Mouse (Mus musculus) midbrain, embryonic 11.5 days (tissue): ENCODE measurements at regions not wholly inside any gene's neighbourhood (a gene's known extent, or its start where the extent isn't known, plus 50 kb on each side); places are given as distances from the start of the nearest gene placed in this dataset.

ENCODE experiments used
- ATAC-seq: fragments of 200-750 bp; cut with Nextera tagmentation; 2 replicates; pipeline ENCODE4 v1.8.0; 2017; ENCODE audit warnings: moderate TSS enrichment, moderate library complexity; ENCODE audit not compliant: low FRiP score
- DNase-seq: peaks from one replicate; pipeline ENCODE4 v3.0.0; 2015; ENCODE audit warnings: low spot score; ENCODE audit errors: missing footprints
- H3K27ac ChIP-seq: fragments of 300-500 bp; sonication (generic); 2 replicates; pipeline ENCODE4 v1.5.1; 2014; ENCODE audit warnings: low read depth, low read length
- H3K27me3 ChIP-seq: fragments of 300-500 bp; sonication (generic); 2 replicates; pipeline ENCODE4 v1.6.1; 2014; ENCODE audit warnings: mild to moderate bottlenecking, low read length, moderate library complexity, mixed read lengths; ENCODE audit not compliant: control insufficient read depth, insufficient read depth
- H3K36me3 ChIP-seq: fragments of 300-500 bp; sonication (generic); 2 replicates; pipeline ENCODE4 v1.6.1; 2014; ENCODE audit warnings: mild to moderate bottlenecking, low read length, moderate library complexity, mixed read lengths; ENCODE audit not compliant: control insufficient read depth, insufficient read depth
- H3K4me1 ChIP-seq: fragments of 300-500 bp; sonication (generic); 2 replicates; pipeline ENCODE4 v1.6.1; 2014; ENCODE audit warnings: low read length; ENCODE audit not compliant: control insufficient read depth, insufficient read depth
- H3K4me2 ChIP-seq: fragments of 300-500 bp; sonication (generic); 2 replicates; pipeline ENCODE4 v1.6.1; 2014; ENCODE audit warnings: mild to moderate bottlenecking, moderate library complexity
- H3K4me3 ChIP-seq: fragments of 300-500 bp; sonication (generic); 2 replicates; pipeline ENCODE4 v1.5.1; 2014; ENCODE audit warnings: low read depth, low read length
- H3K9ac ChIP-seq: fragments of 300-500 bp; sonication (generic); 2 replicates; pipeline ENCODE4 v1.6.1; 2014; ENCODE audit warnings: low read length
- H3K9me3 ChIP-seq: fragments of 300-500 bp; sonication (generic); 2 replicates; pipeline ENCODE4 v1.6.1; 2016; ENCODE audit warnings: low read length; ENCODE audit not compliant: control insufficient read depth
- WGBS: fragments of 180-500 bp; shearing (Covaris S2); extraction: QIAGEN DNeasy Blood & Tissue Kit; methylation state at CpG from one replicate; pipeline ENCODE4 v1.1.7; 2014; 5-methylcytosine and 5-hydroxymethylcytosine counted together

DNA sequence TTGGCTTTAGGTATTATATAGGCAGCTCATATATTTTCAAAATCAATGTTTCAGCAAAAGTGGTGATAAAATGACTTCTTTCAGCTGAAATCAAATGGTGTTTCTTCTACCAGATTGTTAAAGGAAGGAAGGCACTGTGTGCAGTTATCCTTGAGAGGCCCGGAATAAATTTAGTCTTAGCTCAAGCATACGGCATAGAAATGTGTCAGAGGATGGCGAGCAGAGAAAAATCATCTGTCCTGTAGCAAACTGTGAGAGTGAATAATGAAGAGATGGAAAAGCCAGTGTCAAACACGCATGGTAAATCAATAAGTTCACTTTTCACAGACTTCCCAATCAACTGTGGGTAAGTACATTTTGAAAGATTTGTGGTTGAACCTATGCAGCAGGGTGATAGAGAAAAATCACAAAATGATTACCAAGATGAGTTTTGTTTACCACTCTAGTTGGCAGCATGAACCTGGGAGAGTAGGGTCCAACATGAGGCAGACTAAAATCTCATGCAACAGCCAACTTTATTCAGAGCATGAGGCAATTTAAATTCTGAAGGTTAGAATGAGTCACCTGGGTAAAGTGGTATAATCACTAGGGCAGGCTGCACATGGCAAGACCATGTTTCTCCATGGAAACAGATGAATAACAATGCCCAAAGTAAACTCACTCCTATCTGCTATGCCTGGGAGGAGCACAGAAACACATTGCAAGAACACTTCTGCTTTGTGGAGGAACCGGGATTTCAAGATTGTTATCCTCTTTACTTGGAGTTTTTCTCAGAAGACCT, 55.7 kb downstream of the AI429214 start:
- Histone ChIP-seq H3K36me3 (no peaks in the 10 kb centered on the region), H3K4me2 (no peak overlapping the region), H3K27ac (no peak overlapping the region), H3K9me3 (no peaks in the 10 kb centered on the region), H3K27me3 (no peaks in the 10 kb centered on the region), H3K4me1 (no peaks in the 10 kb centered on the region), H3K9ac (no peak overlapping the region), H3K4me3 (no peak overlapping the region)
- ATAC-seq (no peak), DNase-seq (no peak)
- 92% methylated on average over 5 of the region's 5 CpGs for WGBS

DNA sequence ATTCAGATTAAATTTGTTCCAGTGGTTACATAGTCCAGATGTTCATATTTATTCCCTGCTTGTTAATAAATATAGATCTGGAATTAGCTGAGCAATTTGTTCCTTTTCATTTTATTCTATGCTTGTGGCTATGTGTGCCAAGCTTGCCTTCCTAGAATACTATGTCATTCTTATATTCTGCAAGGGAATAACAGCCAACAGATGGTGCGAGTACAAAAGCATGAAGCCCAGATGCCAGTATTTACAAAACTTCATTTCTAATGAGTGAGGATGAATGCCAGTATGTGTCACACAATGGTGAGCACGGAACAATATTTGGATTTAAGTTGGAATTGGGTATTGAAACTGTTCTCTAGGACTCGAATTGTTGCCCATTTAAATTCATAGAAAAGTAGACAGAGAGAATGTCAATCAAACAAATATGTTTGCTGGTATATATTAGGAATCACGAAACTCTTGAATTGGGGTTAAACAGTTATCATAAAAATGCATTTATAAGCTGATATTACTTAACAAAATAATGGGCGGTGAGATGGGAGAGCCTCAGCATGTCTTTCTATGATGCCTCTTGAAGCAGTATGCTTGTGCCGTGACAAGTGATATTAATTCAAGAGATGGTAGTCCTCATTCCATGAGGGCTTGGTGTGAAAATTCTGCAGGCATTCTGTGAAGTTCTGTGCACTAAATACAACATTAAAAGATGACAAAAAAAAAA, 56.7 kb downstream of the AI429214 start:
- H3K4me1 ChIP-seq = no peaks in the 10 kb centered on the region
- no peak for ATAC-seq
- whole genome bisulfite sequencing = 81% methylated on average over 6 of the region's 6 CpGs

DNA sequence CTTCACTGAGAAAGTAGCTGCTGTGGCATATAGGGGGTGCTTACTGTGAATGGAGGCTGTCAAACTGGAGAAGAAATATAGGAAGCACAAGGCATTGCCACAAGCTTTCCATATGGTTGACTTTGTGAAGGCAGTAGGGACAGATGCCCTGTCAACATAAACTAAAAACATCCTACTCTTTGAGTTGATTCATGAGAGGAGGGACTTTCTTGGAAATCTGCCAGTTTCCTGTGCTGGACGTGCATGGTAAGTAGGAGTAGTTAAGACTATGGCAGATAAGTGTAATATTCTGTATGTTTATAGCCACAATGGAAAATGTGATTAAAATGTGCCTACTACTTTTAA, 57.3 kb downstream of the AI429214 start:
- no peaks in the 10 kb centered on the region for H3K36me3 ChIP-seq
- DNase-seq = no peak
- 85% methylated on average over 1 of the region's 1 CpGs for WGBS
- no peak overlapping the region for H3K27ac ChIP-seq
- no peaks in the 10 kb centered on the region for H3K27me3 ChIP-seq
- no peaks in the 10 kb centered on the region for H3K4me1 ChIP-seq
- ATAC-seq = no peak
- no peaks in the 10 kb centered on the region for H3K9me3 ChIP-seq
- no peak overlapping the region for H3K4me2 ChIP-seq
- H3K4me3 ChIP-seq = no peak overlapping the region
- no peak overlapping the region for H3K9ac ChIP-seq

More for the DNA sequence above, 56.7 kb downstream of the AI429214 start:
- Histone ChIP-seq H3K9me3 (no peaks in the 10 kb centered on the region), H3K9ac (no peak overlapping the region), H3K27me3 (no peaks in the 10 kb centered on the region), H3K4me3 (no peak overlapping the region), H3K27ac (no peak overlapping the region), H3K36me3 (no peaks in the 10 kb centered on the region), H3K4me2 (no peak overlapping the region)
- no peak for DNase-seq

DNA sequence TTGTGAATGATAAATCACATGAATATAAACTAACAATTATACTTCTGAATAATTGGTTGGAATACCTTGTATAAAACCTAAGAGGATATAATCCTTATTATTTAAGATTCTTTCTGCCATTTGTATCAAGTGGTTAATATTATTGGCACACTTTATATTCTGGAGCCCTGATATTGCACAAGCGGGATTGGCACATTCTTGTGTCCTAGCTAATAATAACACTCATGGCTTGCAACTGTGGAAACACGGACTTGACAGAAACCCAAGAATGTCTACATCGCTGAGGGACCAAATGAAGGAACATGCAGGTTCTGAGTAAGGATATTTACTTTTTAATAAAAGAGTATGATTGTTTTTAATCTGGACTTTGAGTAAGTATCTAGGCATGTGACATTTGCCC, 63.0 kb downstream of the AI429214 start:
- Histone ChIP-seq H3K9ac (no peak overlapping the region), H3K4me2 (no peak overlapping the region), H3K27me3 (no peaks in the 10 kb centered on the region), H3K4me3 (no peak overlapping the region), H3K4me1 (no peaks in the 10 kb centered on the region), H3K9me3 (no peaks in the 10 kb centered on the region), H3K36me3 (no peaks in the 10 kb centered on the region), H3K27ac (no peak overlapping the region)
- ATAC-seq (no peak), DNase-seq (no peak)
- 79% methylated on average over 3 of the region's 3 CpGs for WGBS

DNA sequence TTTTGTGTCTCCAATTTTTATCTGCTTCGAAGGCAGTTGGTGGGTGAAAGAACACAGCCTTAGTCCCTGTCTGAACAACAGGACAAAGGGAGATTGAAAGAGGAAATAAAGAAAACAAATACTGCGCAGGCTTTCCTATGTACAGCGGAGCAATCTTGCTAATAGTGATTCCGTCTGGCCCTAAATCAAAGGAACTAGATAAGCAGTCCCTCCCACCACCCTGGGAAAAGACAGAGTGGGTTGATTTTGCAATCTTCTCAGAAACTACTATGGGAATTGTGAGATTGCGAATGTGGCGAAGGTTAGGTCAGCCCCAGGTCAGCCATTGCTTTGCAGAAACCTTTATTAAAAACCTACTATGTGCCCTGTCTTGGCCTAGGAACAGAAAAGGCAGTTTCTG, 65.0 kb downstream of the AI429214 start:
- no peaks in the 10 kb centered on the region for H3K27me3 ChIP-seq
- H3K9ac ChIP-seq = no peak overlapping the region
- H3K4me1 ChIP-seq = no peaks in the 10 kb centered on the region
- 83% methylated on average over 6 of the region's 6 CpGs for WGBS
- no peaks in the 10 kb centered on the region for H3K36me3 ChIP-seq
- H3K4me2 ChIP-seq = no peak overlapping the region
- H3K9me3 ChIP-seq = no peaks in the 10 kb centered on the region
- DNase-seq (no peak), ATAC-seq (no peak)
- H3K27ac ChIP-seq = no peak overlapping the region
- no peak overlapping the region for H3K4me3 ChIP-seq

DNA sequence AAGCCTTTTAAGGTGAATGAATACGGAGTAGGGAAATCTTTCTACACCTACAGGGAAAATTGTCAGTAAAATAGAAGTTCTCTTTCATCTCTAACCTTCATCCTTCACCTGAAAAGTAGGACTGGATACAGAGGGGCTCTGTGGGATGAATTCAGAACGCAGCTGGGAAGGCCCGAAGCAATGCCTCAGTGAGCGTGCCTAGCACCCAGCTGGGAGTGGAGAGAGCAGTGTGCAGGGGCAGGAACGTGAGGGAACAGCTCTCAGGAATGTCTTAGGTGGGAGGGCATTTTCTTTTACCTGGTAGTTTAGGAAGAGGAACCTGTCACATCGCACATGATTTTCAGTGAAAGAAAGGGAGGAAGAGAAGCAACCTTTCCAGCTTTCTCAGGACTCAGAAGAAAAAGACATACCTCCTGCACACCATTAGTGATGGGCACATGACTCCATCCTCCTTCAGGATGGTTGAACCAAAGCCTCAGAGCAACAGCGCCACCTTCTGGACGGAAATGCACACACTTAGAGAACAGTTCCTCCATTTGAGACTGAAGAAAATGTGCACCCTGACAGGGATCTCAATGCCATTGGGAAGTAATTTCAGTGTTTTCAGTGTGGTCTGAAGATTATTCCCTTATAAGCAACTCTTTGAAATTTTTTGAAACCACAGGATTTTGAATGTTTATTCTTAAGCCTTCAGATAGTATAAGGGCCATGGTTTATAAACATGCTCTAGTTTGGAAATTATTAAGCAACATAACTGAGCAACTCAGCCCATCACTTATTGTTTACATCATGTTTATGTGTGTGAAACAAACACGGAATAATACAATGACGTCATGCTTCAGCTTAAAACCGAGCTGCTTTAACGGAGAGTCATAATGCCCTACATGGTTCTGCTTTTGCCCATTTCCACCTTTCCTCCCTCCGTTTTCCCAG, 68.9 kb downstream of the AI429214 start:
- no peaks in the 10 kb centered on the region for H3K27me3 ChIP-seq
- DNase-seq = peak; percentile 97
- no peak overlapping the region for H3K9ac ChIP-seq
- WGBS = 26% methylated on average over 13 of the region's 13 CpGs
- no peak overlapping the region for H3K4me2 ChIP-seq
- H3K4me3 ChIP-seq = no peak overlapping the region
- no peaks in the 10 kb centered on the region for H3K36me3 ChIP-seq
- no peak overlapping the region for H3K27ac ChIP-seq
- ATAC-seq = peak; percentile 84
- no peaks in the 10 kb centered on the region for H3K9me3 ChIP-seq
- no peaks in the 10 kb centered on the region for H3K4me1 ChIP-seq

DNA sequence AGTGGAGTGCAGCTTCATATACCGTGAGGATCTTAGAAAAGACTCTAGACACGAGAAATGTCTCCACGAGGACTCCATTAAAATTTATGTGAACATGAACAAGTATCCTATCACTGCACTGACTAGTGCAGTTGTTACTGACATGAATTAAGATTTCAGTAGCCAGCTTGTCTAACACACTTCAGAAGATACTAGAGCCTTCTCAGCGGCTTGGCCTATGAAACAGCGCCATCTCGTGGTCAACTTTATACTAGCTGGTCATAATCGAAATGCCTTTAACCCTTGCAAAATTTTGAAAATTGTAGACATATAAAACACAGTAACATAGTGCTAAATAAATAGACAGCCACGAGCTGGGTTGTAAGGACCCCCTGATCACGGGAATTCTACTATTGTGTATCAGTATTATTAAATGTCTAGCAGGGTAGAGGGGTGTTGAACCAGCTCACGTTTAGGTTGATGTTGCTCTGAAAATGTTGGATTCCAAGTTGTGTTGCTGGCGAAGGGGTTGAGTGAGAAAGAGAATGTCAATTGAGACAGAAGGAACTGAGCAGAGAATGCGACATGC, 70.4 kb downstream of the AI429214 start:
- H3K9me3 ChIP-seq = no peaks in the 10 kb centered on the region
- peak; percentile 73 for ATAC-seq

DNA sequence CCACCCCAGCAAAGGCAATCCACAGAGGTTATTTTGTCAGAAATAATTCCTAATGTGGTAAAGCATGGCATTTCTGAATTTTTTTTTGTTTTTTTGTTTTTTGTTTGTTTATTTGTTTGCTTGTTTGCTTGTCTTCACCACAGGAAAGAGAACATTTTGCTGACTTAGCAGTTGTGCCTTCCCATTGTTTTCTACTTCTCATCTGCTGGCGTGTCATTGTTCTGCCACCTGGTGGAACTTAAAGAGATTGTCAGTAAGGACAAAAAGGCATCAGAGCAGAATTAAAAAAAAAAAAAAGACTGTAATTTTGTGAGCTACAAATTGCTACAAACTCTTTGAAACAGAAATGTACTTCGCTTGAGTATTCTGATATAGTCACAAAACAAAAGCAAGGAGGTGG, 79.5 kb downstream of the AI429214 start:
- H3K4me3 ChIP-seq = no peak overlapping the region
- DNase-seq (no peak), ATAC-seq (no peak)
- H3K9me3 ChIP-seq = no peaks in the 10 kb centered on the region
- H3K9ac ChIP-seq = no peak overlapping the region
- H3K4me2 ChIP-seq = no peak overlapping the region
- 26% methylated on average over 2 of the region's 2 CpGs for WGBS
- H3K27me3 ChIP-seq = no peaks in the 10 kb centered on the region
- no peaks in the 10 kb centered on the region for H3K4me1 ChIP-seq
- H3K27ac ChIP-seq = no peak overlapping the region
- no peaks in the 10 kb centered on the region for H3K36me3 ChIP-seq

More for the DNA sequence above, 70.4 kb downstream of the AI429214 start:
- Histone ChIP-seq H3K9ac (no peak overlapping the region), H3K4me3 (no peak overlapping the region), H3K4me2 (no peak overlapping the region), H3K27me3 (no peaks in the 10 kb centered on the region), H3K27ac (no peak overlapping the region), H3K4me1 (no peaks in the 10 kb centered on the region), H3K36me3 (no peaks in the 10 kb centered on the region)
- 23% methylated on average over 12 of the region's 12 CpGs for WGBS
- peak; percentile 98 for DNase-seq
